Mouse (Mus musculus) heart, postnatal 0 days (tissue): ENCODE results near the gene Ifna11. TPM values are rescaled to one million over a fixed set of nuclear protein-coding genes. Genes with fewer than 3 reads are reported as not detected.
A peak's percentile ranks its signal among the peaks of the same experiment; 100 is the strongest.

Experiments
- ATAC-seq: fragments of 200-750 bp; cut with Nextera tagmentation; 2 replicates; pipeline ENCODE4 v1.8.0; 2017; ENCODE audit warnings: low read depth, moderate number of reproducible peaks, moderate library complexity; ENCODE audit not compliant: insufficient read depth
- DNase-seq: peaks from one replicate; pipeline ENCODE4 v3.0.0-alpha.2; 2016; ENCODE audit warnings: low spot score
- H3K27ac ChIP-seq: fragments of 300-500 bp; sonication (generic); 2 replicates; pipeline ENCODE4 v1.5.1; 2014; ENCODE audit warnings: low read depth, mild to moderate bottlenecking
- H3K27me3 ChIP-seq: fragments of 300-500 bp; sonication (generic); 2 replicates; pipeline ENCODE4 v1.6.1; 2014; ENCODE audit warnings: low read length, mixed read lengths; ENCODE audit not compliant: control insufficient read depth, insufficient read depth
- H3K36me3 ChIP-seq: fragments of 300-500 bp; sonication (generic); replicated peaks from 2 replicates; pipeline ENCODE4 v1.6.1; 2014; ENCODE audit warnings: low read length, mixed read lengths; ENCODE audit not compliant: control insufficient read depth, insufficient read depth
- H3K4me1 ChIP-seq: fragments of 300-500 bp; sonication (generic); 2 replicates; pipeline ENCODE4 v1.6.1; 2014; ENCODE audit warnings: antibody characterized with exemption; ENCODE audit not compliant: control insufficient read depth, insufficient read depth
- H3K4me2 ChIP-seq: fragments of 300-500 bp; sonication (generic); 2 replicates; pipeline ENCODE4 v1.6.1; 2014; ENCODE audit warnings: low read depth, mild to moderate bottlenecking, low read length, moderate library complexity
- H3K4me3 ChIP-seq: fragments of 300-500 bp; sonication (generic); 2 replicates; pipeline ENCODE4 v1.5.1; 2014; ENCODE audit warnings: low read depth, low read length
- H3K9ac ChIP-seq: fragments of 300-500 bp; sonication (generic); replicated peaks from 2 replicates; pipeline ENCODE4 v1.6.1; 2014; ENCODE audit warnings: low read depth, low read length, mixed read lengths
- H3K9me3 ChIP-seq: fragments of 300-500 bp; sonication (generic); replicated peaks from 2 replicates; pipeline ENCODE4 v1.6.1; 2016; ENCODE audit warnings: low read length; ENCODE audit not compliant: control insufficient read depth
- CTCF ChIP-seq: IDR thresholded peaks from 2 replicates; pipeline ENCODE4 v1.5.1; 2016; ENCODE audit warnings: antibody characterized with exemption, control low read depth, low read depth
- EP300 ChIP-seq: IDR thresholded peaks from 2 replicates; pipeline ENCODE4 v1.6.1; 2016; ENCODE audit warnings: antibody characterized with exemption, low read depth
- WGBS: fragments of 180-500 bp; shearing (Covaris S2); extraction: QIAGEN DNeasy Blood & Tissue Kit; methylation state at CpG from one replicate; pipeline ENCODE4 v1.1.7; 2014; 5-methylcytosine and 5-hydroxymethylcytosine counted together
- polyA plus RNA-seq: library from polyadenylated mRNA; unstranded; fragments of >200 nt; fragmentation: Nextera tagmentation; extraction: Ambion mirVana; gene quantifications from 2 replicates; pipeline ENCODE4 v1.2.1, GENCODE M21; 2015
- total RNA-seq: library from RNA; depleted of rRNA; stranded (reverse); fragments of >200 nt; gene quantifications from 2 replicates; pipeline ENCODE4 v1.2.3, GENCODE M21; 2014; ENCODE audit warnings: low replicate concordance; rRNA removed

Gene Ifna11
- total and polyA plus RNA-seq, 2 experiments from 2014 or later, result not detected

- H3K36me3 ChIP-seq, result no peaks in the 10 kb centered on the region
- DNase-seq (peak; percentile 81), ATAC-seq (peak; percentile 55)
- no peaks in the 10 kb centered on the region for H3K4me1 ChIP-seq
- H3K9ac ChIP-seq, result peak overlapping the region; percentile 48; the same call in 1 of the 2 replicates
- 0% methylated on average over 8 of the region's 8 CpGs for WGBS
- H3K9me3 ChIP-seq, result no peaks in the 10 kb centered on the region
- peaks cover 10% of the 10 kb centered on the region; the same call in 1 of the 2 replicates for H3K27me3 ChIP-seq
- peak overlapping the region; percentile 71 for H3K4me3 ChIP-seq
- peak; percentile 95 for TF ChIP-seq CTCF
- no peak for TF ChIP-seq EP300
- H3K27ac ChIP-seq, result peak overlapping the region; percentile 61
- H3K4me2 ChIP-seq, result peak overlapping the region; percentile 96
Measured at GRCm38 (mm10) chr4:88867366-88867925, 47.7 kb downstream of the Ifna11 start.

- TF ChIP-seq EP300 (no peak), CTCF (no peak)
- peak overlapping the region; percentile 96 for H3K4me2 ChIP-seq
- H3K4me3 ChIP-seq, result peak overlapping the region; percentile 71
- H3K9ac ChIP-seq, result peak overlapping the region; percentile 48; the same call in 1 of the 2 replicates
- no peaks in the 10 kb centered on the region for H3K4me1 ChIP-seq
- 6% methylated on average over 31 of the region's 31 CpGs for WGBS
- DNase-seq (peak; percentile 12), ATAC-seq (peak; percentile 60)
- peaks cover 7% of the 10 kb centered on the region; the same call in 1 of the 2 replicates for H3K27me3 ChIP-seq
- no peaks in the 10 kb centered on the region for H3K36me3 ChIP-seq
- peak overlapping the region; percentile 61 for H3K27ac ChIP-seq
- no peaks in the 10 kb centered on the region for H3K9me3 ChIP-seq
Measured at GRCm38 (mm10) chr4:88867926-88868911, 48.5 kb downstream of the Ifna11 start.

Other genes with a start within 250 kb of the Ifna11 start
- not detected in 2 replicates for gene Ifna14, start 248.2 kb upstream of the Ifna11 start, total RNA-seq
- gene Ifna14, start 248.2 kb upstream of the Ifna11 start, polyA plus RNA-seq, result not detected in 2 replicates
- not detected in 2 replicates for gene Ifna9, start 227.6 kb upstream of the Ifna11 start, total RNA-seq
- gene Ifna9, start 227.6 kb upstream of the Ifna11 start, polyA plus RNA-seq, result not detected in 2 replicates
- not detected in 2 replicates for gene Ifna12, start 216.6 kb upstream of the Ifna11 start, total RNA-seq
- not detected in 2 replicates for gene Ifna12, start 216.6 kb upstream of the Ifna11 start, polyA plus RNA-seq
- gene C87499, start 185.5 kb upstream of the Ifna11 start, total RNA-seq, result not detected in 2 replicates
- not detected in 2 replicates for gene C87499, start 185.5 kb upstream of the Ifna11 start, polyA plus RNA-seq
- gene Ifna13, start 175.5 kb upstream of the Ifna11 start, total RNA-seq, result not detected in 2 replicates
- not detected in 2 replicates for gene Ifna13, start 175.5 kb upstream of the Ifna11 start, polyA plus RNA-seq
- gene Ifna16, start 143.0 kb upstream of the Ifna11 start, total RNA-seq, result not detected in 2 replicates
- gene Ifna16, start 143.0 kb upstream of the Ifna11 start, polyA plus RNA-seq, result not detected in 2 replicates
- not detected in 2 replicates for gene Ifna2, start 136.0 kb upstream of the Ifna11 start, total RNA-seq
- not detected in 2 replicates for gene Ifna2, start 136.0 kb upstream of the Ifna11 start, polyA plus RNA-seq
- not detected in 2 replicates for gene Ifnab, start 128.6 kb upstream of the Ifna11 start, total RNA-seq
- gene Ifnab, start 128.6 kb upstream of the Ifna11 start, polyA plus RNA-seq, result not detected in 2 replicates
- 0.69 and 0.81 TPM in 2 replicates for gene Gm26566, start 98.2 kb upstream of the Ifna11 start, total RNA-seq
- 0.52 and 0.66 TPM in 2 replicates for gene Gm26566, start 98.2 kb upstream of the Ifna11 start, polyA plus RNA-seq
- 115 and 134 TPM in 2 replicates for gene Klhl9, start 97.5 kb upstream of the Ifna11 start, total RNA-seq
- gene Klhl9, start 97.5 kb upstream of the Ifna11 start, polyA plus RNA-seq, result 65.9 and 66.7 TPM in 2 replicates
- gene Gm13271, start 65.1 kb upstream of the Ifna11 start, total RNA-seq, result not detected in 2 replicates
- not detected in 2 replicates for gene Gm13271, start 65.1 kb upstream of the Ifna11 start, polyA plus RNA-seq
- gene Gm13283, start 59.8 kb upstream of the Ifna11 start, total RNA-seq, result not detected in 2 replicates
- 0.25 and 0.46 TPM in 2 replicates for gene Gm13283, start 59.8 kb upstream of the Ifna11 start, polyA plus RNA-seq
- not detected in 2 replicates for gene Gm13290, start 46.1 kb upstream of the Ifna11 start, total RNA-seq
- gene Gm13290, start 46.1 kb upstream of the Ifna11 start, polyA plus RNA-seq, result 0.20 TPM in 1 of 2 replicates, not detected in the other
- not detected in 2 replicates for gene Gm13289, start 43.0 kb upstream of the Ifna11 start, total RNA-seq
- not detected in 2 replicates for gene Gm13289, start 43.0 kb upstream of the Ifna11 start, polyA plus RNA-seq
- not detected in 2 replicates for gene Gm13272, start 40.1 kb upstream of the Ifna11 start, total RNA-seq
- not detected in 2 replicates for gene Gm13272, start 40.1 kb upstream of the Ifna11 start, polyA plus RNA-seq
- gene Ifnz, start 37.8 kb upstream of the Ifna11 start, total RNA-seq, result not detected in 2 replicates
- 0.22 and 0.41 TPM in 2 replicates for gene Ifnz, start 37.8 kb upstream of the Ifna11 start, polyA plus RNA-seq
- not detected in 2 replicates for gene Gm13276, start 34.2 kb upstream of the Ifna11 start, total RNA-seq
- not detected in 2 replicates for gene Gm13276, start 34.2 kb upstream of the Ifna11 start, polyA plus RNA-seq
- gene Gm13277, start 31.3 kb upstream of the Ifna11 start, total RNA-seq, result not detected in 2 replicates
- not detected in 2 replicates for gene Gm13277, start 31.3 kb upstream of the Ifna11 start, polyA plus RNA-seq
- gene Gm13278, start 28.4 kb upstream of the Ifna11 start, total RNA-seq, result not detected in 2 replicates
- gene Gm13278, start 28.4 kb upstream of the Ifna11 start, polyA plus RNA-seq, result not detected in 2 replicates
- gene Gm13275, start 25.5 kb upstream of the Ifna11 start, total RNA-seq, result not detected in 2 replicates
- gene Gm13275, start 25.5 kb upstream of the Ifna11 start, polyA plus RNA-seq, result not detected in 2 replicates
- gene Gm13279, start 22.6 kb upstream of the Ifna11 start, total RNA-seq, result not detected in 2 replicates
- not detected in 2 replicates for gene Gm13279, start 22.6 kb upstream of the Ifna11 start, polyA plus RNA-seq
- 0.50 and 0.66 TPM in 2 replicates for gene Gm13285, start 20.3 kb upstream of the Ifna11 start, total RNA-seq
- 0.78 and 0.85 TPM in 2 replicates for gene Gm13285, start 20.3 kb upstream of the Ifna11 start, polyA plus RNA-seq
- gene Gm13287, start 16.7 kb upstream of the Ifna11 start, total RNA-seq, result not detected in 2 replicates
- gene Gm13287, start 16.7 kb upstream of the Ifna11 start, polyA plus RNA-seq, result not detected in 2 replicates
- gene Gm13288, start 14.4 kb upstream of the Ifna11 start, total RNA-seq, result not detected in 2 replicates
- not detected in 2 replicates for gene Gm13288, start 14.4 kb upstream of the Ifna11 start, polyA plus RNA-seq
- not detected in 2 replicates for gene Ifna7, start 3.7 kb upstream of the Ifna11 start, total RNA-seq
- not detected in 2 replicates for gene Ifna7, start 3.7 kb upstream of the Ifna11 start, polyA plus RNA-seq
- gene Ifna6, start 7.5 kb downstream of the Ifna11 start, total RNA-seq, result not detected in 2 replicates
- gene Ifna6, start 7.5 kb downstream of the Ifna11 start, polyA plus RNA-seq, result not detected in 2 replicates
- gene Ifna5, start 15.6 kb downstream of the Ifna11 start, total RNA-seq, result not detected in 2 replicates
- not detected in 2 replicates for gene Ifna5, start 15.6 kb downstream of the Ifna11 start, polyA plus RNA-seq
- gene Ifna4, start 21.9 kb downstream of the Ifna11 start, total RNA-seq, result not detected in 2 replicates
- gene Ifna4, start 21.9 kb downstream of the Ifna11 start, polyA plus RNA-seq, result not detected in 2 replicates
- gene Ifna1, start 30.1 kb downstream of the Ifna11 start, total RNA-seq, result not detected in 2 replicates
- gene Ifna1, start 30.1 kb downstream of the Ifna11 start, polyA plus RNA-seq, result not detected in 2 replicates
- not detected in 2 replicates for gene Ifne, start 60.2 kb downstream of the Ifna11 start, total RNA-seq
- not detected in 2 replicates for gene Ifne, start 60.2 kb downstream of the Ifna11 start, polyA plus RNA-seq